Mouse (Mus musculus): ENCODE measurements at regions not wholly inside any gene's neighbourhood (a gene's known extent, or its start where the extent isn't known, plus 50 kb on each side); places are given as distances from the start of the nearest gene placed in this dataset.

DNA sequence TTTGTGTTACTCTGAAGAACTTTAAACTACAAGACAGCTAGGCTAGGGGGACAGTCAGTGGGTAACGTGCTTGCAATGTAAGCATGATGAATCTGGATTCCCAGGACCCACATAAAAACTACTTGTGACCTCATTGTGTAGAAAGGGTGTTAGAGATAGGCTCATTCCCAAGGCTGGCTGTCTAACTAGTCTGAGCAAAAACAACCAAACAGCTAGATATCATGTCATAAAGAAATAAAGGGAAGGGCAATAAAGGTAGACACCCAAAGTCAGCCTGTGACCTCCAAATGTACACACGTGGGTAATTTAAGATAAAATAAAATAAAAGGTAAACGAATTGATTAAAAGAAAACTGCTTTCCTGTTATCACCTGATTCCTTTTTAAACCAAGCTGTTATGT, 123.7 kb upstream of the Serpine2 start:
- DNase-seq (ENCODE audit: low spot score) = no peak
- Histone ChIP-seq H3K27ac (ENCODE audit: low read depth, low read length) (no peak overlapping the region), H3K4me2 (ENCODE audit: low read length) (no peak overlapping the region), H3K9me3 (replicated peaks; ENCODE audit: control insufficient read depth, low read length) (no peaks in the 10 kb centered on the region), H3K36me3 (ENCODE audit: control insufficient read depth, insufficient read depth, low read length) (no peaks in the 10 kb centered on the region), H3K9ac (ENCODE audit: low read length) (no peak overlapping the region), H3K4me3 (ENCODE audit: low read depth, low read length) (no peak overlapping the region), H3K27me3 (replicated peaks; ENCODE audit: control insufficient read depth, insufficient read depth, low read length) (no peaks in the 10 kb centered on the region), H3K4me1 (ENCODE audit: control insufficient read depth, insufficient read depth, low read length) (no peaks in the 10 kb centered on the region)
- 84% methylated on average over 3 of the region's 3 CpGs for WGBS
- no peak for ATAC-seq

DNA sequence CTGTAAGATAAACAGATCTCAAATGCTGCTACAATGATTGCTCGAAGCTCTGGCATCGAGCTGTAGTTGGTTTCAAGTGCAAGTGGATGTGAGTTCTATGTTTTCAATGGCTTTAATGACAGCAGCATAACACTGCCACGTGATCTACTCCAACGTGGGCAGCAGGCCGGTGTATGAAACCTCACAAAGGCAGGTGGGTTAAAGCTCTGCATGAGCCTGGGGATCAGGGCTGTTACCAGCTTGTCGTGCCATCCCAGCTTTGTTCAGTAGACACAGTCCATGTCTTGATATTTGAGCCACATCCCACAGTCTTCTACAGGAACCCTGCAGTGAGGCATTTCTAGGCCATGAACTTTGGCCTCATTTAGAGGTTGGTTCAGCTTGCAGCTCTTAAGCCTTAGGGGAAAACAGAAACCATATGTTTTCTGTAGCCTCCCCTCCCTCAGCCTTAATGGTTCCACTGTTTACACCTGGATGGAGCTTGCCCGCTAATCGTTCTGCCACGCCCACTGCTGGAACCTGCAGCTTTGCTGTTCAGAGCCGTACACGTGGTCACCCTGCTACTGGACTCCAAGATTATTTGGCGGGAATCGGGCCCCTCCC, 121.8 kb upstream of the Serpine2 start:
- DNase-seq (ENCODE audit: low spot score) (no peak), ATAC-seq (no peak)
- no peaks in the 10 kb centered on the region for H3K36me3 ChIP-seq (ENCODE audit: control insufficient read depth, insufficient read depth, low read length)
- no peak overlapping the region for H3K4me2 ChIP-seq (ENCODE audit: low read length)
- H3K27me3 ChIP-seq (replicated peaks; ENCODE audit: control insufficient read depth, insufficient read depth, low read length) = no peaks in the 10 kb centered on the region
- H3K27ac ChIP-seq (ENCODE audit: low read depth, low read length) = no peak overlapping the region
- 84% methylated on average over 13 of the region's 13 CpGs for WGBS
- no peak overlapping the region for H3K4me3 ChIP-seq (ENCODE audit: low read depth, low read length)
- no peaks in the 10 kb centered on the region for H3K4me1 ChIP-seq (ENCODE audit: control insufficient read depth, insufficient read depth, low read length)
- H3K9ac ChIP-seq (ENCODE audit: low read length) = no peak overlapping the region
- no peaks in the 10 kb centered on the region for H3K9me3 ChIP-seq (replicated peaks; ENCODE audit: control insufficient read depth, low read length)

- Histone ChIP-seq H3K27me3 (replicated peaks; ENCODE audit: control insufficient read depth, insufficient read depth, low read length) (no peaks in the 10 kb centered on the region), H3K9me3 (replicated peaks; ENCODE audit: control insufficient read depth, low read length) (no peaks in the 10 kb centered on the region), H3K4me3 (ENCODE audit: low read depth, low read length) (no peak overlapping the region), H3K4me1 (ENCODE audit: control insufficient read depth, insufficient read depth, low read length) (no peaks in the 10 kb centered on the region), H3K36me3 (ENCODE audit: control insufficient read depth, insufficient read depth, low read length) (no peaks in the 10 kb centered on the region), H3K4me2 (ENCODE audit: low read length) (no peak overlapping the region), H3K27ac (ENCODE audit: low read depth, low read length) (no peak overlapping the region), H3K9ac (ENCODE audit: low read length) (no peak overlapping the region)
- 81% methylated on average over 6 of the region's 6 CpGs for WGBS
- no peak for ATAC-seq
- DNase-seq (ENCODE audit: low spot score) = no peak
Observed at GRCm38 (mm10) chr1:79979863-79980262, 118.9 kb upstream of the Serpine2 start.

- DNase-seq (ENCODE audit: low spot score) (no peak), ATAC-seq (no peak)
- no peak overlapping the region for H3K27ac ChIP-seq (ENCODE audit: low read depth, low read length)
- WGBS = 86% methylated on average over 5 of the region's 5 CpGs
- no peak overlapping the region for H3K4me3 ChIP-seq (ENCODE audit: low read depth, low read length)
- H3K4me1 ChIP-seq (ENCODE audit: control insufficient read depth, insufficient read depth, low read length) = no peaks in the 10 kb centered on the region
- H3K36me3 ChIP-seq (ENCODE audit: control insufficient read depth, insufficient read depth, low read length) = no peaks in the 10 kb centered on the region
- H3K4me2 ChIP-seq (ENCODE audit: low read length) = no peak overlapping the region
- H3K9ac ChIP-seq (ENCODE audit: low read length) = no peak overlapping the region
- no peaks in the 10 kb centered on the region for H3K9me3 ChIP-seq (replicated peaks; ENCODE audit: control insufficient read depth, low read length)
- no peaks in the 10 kb centered on the region for H3K27me3 ChIP-seq (replicated peaks; ENCODE audit: control insufficient read depth, insufficient read depth, low read length)
Observed at GRCm38 (mm10) chr1:79978156-79978555, 117.2 kb upstream of the Serpine2 start.

DNA sequence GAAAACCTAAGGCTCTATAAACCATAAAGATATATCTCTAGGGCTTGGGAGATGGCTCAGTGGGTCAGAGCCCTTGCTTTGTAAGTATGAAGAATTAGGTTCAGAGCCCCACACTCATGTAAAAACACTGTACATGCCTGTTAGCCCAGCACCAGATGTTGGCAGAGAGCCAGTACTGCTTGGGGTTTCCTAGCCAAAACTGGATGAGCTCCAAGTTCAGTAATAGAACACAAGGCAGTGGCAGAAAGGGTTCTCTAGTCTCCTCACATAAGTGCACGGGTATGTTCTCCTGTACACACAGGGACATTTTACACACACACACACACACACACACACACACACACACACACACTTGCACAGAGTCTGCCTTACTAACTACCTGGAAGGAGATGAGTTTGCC, 95.1 kb upstream of the Serpine2 start:
- Histone ChIP-seq H3K9ac (ENCODE audit: low read length) (no peak overlapping the region), H3K4me1 (ENCODE audit: control insufficient read depth, insufficient read depth, low read length) (peaks cover 6% of the 10 kb centered on the region; the same call in 1 of the 2 replicates), H3K27me3 (replicated peaks; ENCODE audit: control insufficient read depth, insufficient read depth, low read length) (no peaks in the 10 kb centered on the region), H3K4me3 (ENCODE audit: low read depth, low read length) (no peak overlapping the region), H3K4me2 (ENCODE audit: low read length) (no peak overlapping the region), H3K9me3 (replicated peaks; ENCODE audit: control insufficient read depth, low read length) (no peaks in the 10 kb centered on the region), H3K36me3 (ENCODE audit: control insufficient read depth, insufficient read depth, low read length) (no peaks in the 10 kb centered on the region), H3K27ac (ENCODE audit: low read depth, low read length) (no peak overlapping the region)
- DNase-seq (ENCODE audit: low spot score) (peak; percentile 94), ATAC-seq (peak; percentile 89)
- WGBS = 19% methylated on average over 1 of the region's 1 CpGs

DNA sequence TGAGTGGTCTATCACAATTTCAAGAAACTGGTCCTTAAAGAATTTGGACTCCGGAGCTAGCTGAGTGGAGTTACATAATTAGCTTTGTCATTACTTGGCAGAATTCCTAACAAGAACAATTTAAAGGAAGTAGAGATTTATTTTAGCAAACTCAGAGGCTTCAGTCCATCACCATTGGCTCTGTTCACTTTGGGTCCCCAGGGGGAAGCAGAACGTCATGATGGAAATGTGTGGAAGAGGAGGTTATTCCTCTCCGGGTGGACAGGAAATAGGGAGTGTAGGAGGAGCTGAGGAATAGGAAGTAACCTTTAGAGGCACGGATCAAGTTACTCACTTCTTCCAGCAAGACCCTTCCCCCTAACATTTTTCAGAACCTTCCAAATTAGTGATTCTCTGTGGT, 83.3 kb upstream of the Serpine2 start:
- Histone ChIP-seq H3K27ac (ENCODE audit: low read depth, low read length) (no peak overlapping the region), H3K27me3 (replicated peaks; ENCODE audit: control insufficient read depth, insufficient read depth, low read length) (no peaks in the 10 kb centered on the region), H3K4me1 (ENCODE audit: control insufficient read depth, insufficient read depth, low read length) (no peaks in the 10 kb centered on the region), H3K36me3 (ENCODE audit: control insufficient read depth, insufficient read depth, low read length) (no peaks in the 10 kb centered on the region), H3K9ac (ENCODE audit: low read length) (no peak overlapping the region), H3K9me3 (replicated peaks; ENCODE audit: control insufficient read depth, low read length) (no peaks in the 10 kb centered on the region), H3K4me2 (ENCODE audit: low read length) (no peak overlapping the region), H3K4me3 (ENCODE audit: low read depth, low read length) (no peak overlapping the region)
- DNase-seq (ENCODE audit: low spot score) = no peak
- WGBS = 84% methylated on average over 4 of the region's 4 CpGs
- no peak for ATAC-seq

GRCm38 (mm10) chr1:79932435-79932834, 71.5 kb upstream of the Serpine2 start:
- Histone ChIP-seq H3K27ac (ENCODE audit: low read depth, low read length) (no peak overlapping the region), H3K36me3 (ENCODE audit: control insufficient read depth, insufficient read depth, low read length) (no peaks in the 10 kb centered on the region), H3K4me1 (ENCODE audit: control insufficient read depth, insufficient read depth, low read length) (no peaks in the 10 kb centered on the region), H3K4me2 (ENCODE audit: low read length) (no peak overlapping the region), H3K9me3 (replicated peaks; ENCODE audit: control insufficient read depth, low read length) (no peaks in the 10 kb centered on the region), H3K9ac (ENCODE audit: low read length) (no peak overlapping the region), H3K4me3 (ENCODE audit: low read depth, low read length) (no peak overlapping the region), H3K27me3 (replicated peaks; ENCODE audit: control insufficient read depth, insufficient read depth, low read length) (no peaks in the 10 kb centered on the region)
- DNase-seq (ENCODE audit: low spot score) = no peak
- no peak for ATAC-seq
- 81% methylated on average over 5 of the region's 5 CpGs for WGBS

DNA sequence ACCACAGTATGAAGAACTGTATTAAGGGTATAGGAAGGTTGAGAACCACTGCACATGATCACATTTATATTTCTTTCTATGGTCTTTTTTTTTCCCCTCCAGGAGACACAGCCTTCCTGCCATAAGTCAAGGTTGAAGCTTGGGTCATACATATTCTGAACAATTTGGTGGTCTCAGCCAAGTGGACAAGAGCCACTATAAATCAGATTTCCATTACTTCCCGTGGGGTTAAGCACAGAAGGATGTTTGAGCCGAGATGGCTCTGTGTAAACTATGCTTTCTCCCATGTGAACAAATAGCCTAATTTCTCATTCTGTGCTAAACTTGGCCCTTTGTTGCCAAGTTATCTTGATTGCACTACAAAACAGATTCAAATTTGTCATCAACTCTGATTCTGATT, 66.8 kb upstream of the Serpine2 start:
- H3K36me3 ChIP-seq (ENCODE audit: control insufficient read depth, insufficient read depth, low read length) = no peaks in the 10 kb centered on the region
- no peaks in the 10 kb centered on the region for H3K9me3 ChIP-seq (replicated peaks; ENCODE audit: control insufficient read depth, low read length)
- H3K4me1 ChIP-seq (ENCODE audit: control insufficient read depth, insufficient read depth, low read length) = no peaks in the 10 kb centered on the region
- WGBS = 90% methylated on average over 2 of the region's 2 CpGs
- DNase-seq (ENCODE audit: low spot score) (no peak), ATAC-seq (no peak)
- no peak overlapping the region for H3K4me2 ChIP-seq (ENCODE audit: low read length)
- H3K4me3 ChIP-seq (ENCODE audit: low read depth, low read length) = no peak overlapping the region
- no peak overlapping the region for H3K27ac ChIP-seq (ENCODE audit: low read depth, low read length)
- H3K27me3 ChIP-seq (replicated peaks; ENCODE audit: control insufficient read depth, insufficient read depth, low read length) = no peaks in the 10 kb centered on the region
- H3K9ac ChIP-seq (ENCODE audit: low read length) = no peak overlapping the region

- H3K27ac ChIP-seq (ENCODE audit: low read depth, low read length) = no peak overlapping the region
- WGBS = 71% methylated on average over 1 of the region's 1 CpGs
- H3K9me3 ChIP-seq (replicated peaks; ENCODE audit: control insufficient read depth, low read length) = no peaks in the 10 kb centered on the region
- H3K36me3 ChIP-seq (ENCODE audit: control insufficient read depth, insufficient read depth, low read length) = no peaks in the 10 kb centered on the region
- no peaks in the 10 kb centered on the region for H3K27me3 ChIP-seq (replicated peaks; ENCODE audit: control insufficient read depth, insufficient read depth, low read length)
- no peak for ATAC-seq
- H3K9ac ChIP-seq (ENCODE audit: low read length) = no peak overlapping the region
- H3K4me2 ChIP-seq (ENCODE audit: low read length) = no peak overlapping the region
- H3K4me3 ChIP-seq (ENCODE audit: low read depth, low read length) = no peak overlapping the region
- no peak for DNase-seq (ENCODE audit: low spot score)
- H3K4me1 ChIP-seq (ENCODE audit: control insufficient read depth, insufficient read depth, low read length) = no peaks in the 10 kb centered on the region
Observed at GRCm38 (mm10) chr1:79925776-79926175, 64.8 kb upstream of the Serpine2 start.
